Mouse (Mus musculus) liver, embryonic 15.5 days (tissue): ENCODE measurements at regions not wholly inside any gene's neighbourhood (a gene's known extent, or its start where the extent isn't known, plus 50 kb on each side); places are given as distances from the start of the nearest gene placed in this dataset.

Experiments
- ATAC-seq: fragments of 200-750 bp; cut with Nextera tagmentation; 2 replicates; pipeline ENCODE4 v1.8.0; 2017; ENCODE audit warnings: moderate number of reproducible peaks, mild to moderate bottlenecking, moderate library complexity; ENCODE audit not compliant: insufficient read depth
- H3K27ac ChIP-seq: fragments of 300-500 bp; sonication (generic); replicated peaks from 2 replicates; pipeline ENCODE4 v1.5.1; 2015; ENCODE audit warnings: mild to moderate bottlenecking, inconsistent platforms
- H3K27me3 ChIP-seq: fragments of 300-500 bp; sonication (generic); 2 replicates; pipeline ENCODE4 v1.6.1; 2015; ENCODE audit warnings: mild to moderate bottlenecking, inconsistent platforms
- H3K36me3 ChIP-seq: fragments of 300-500 bp; sonication (generic); replicated peaks from 2 replicates; pipeline ENCODE4 v1.6.1; 2015; ENCODE audit warnings: moderate library complexity, mild to moderate bottlenecking, inconsistent platforms
- H3K4me1 ChIP-seq: fragments of 300-500 bp; sonication (generic); replicated peaks from 2 replicates; pipeline ENCODE4 v1.6.1; 2015; ENCODE audit warnings: inconsistent platforms
- H3K4me2 ChIP-seq: fragments of 300-500 bp; sonication (generic); 2 replicates; pipeline ENCODE4 v1.6.1; 2015; ENCODE audit warnings: moderate library complexity, mild to moderate bottlenecking, inconsistent platforms
- H3K4me3 ChIP-seq: fragments of 300-500 bp; sonication (generic); replicated peaks from 2 replicates; pipeline ENCODE4 v1.5.1; 2015; ENCODE audit warnings: mild to moderate bottlenecking, inconsistent platforms
- H3K9ac ChIP-seq: fragments of 300-500 bp; sonication (generic); 2 replicates; pipeline ENCODE4 v1.6.1; 2015; ENCODE audit warnings: moderate library complexity, mild to moderate bottlenecking, inconsistent platforms
- H3K9me3 ChIP-seq: fragments of 300-500 bp; sonication (generic); replicated peaks from 2 replicates; pipeline ENCODE4 v1.6.1; 2016; ENCODE audit warnings: inconsistent platforms
- WGBS: fragments of 180-500 bp; shearing (Covaris S2); methylation state at CpG from one replicate; pipeline ENCODE4 v1.1.7; 2015; ENCODE audit warnings: mixed read lengths; ENCODE audit not compliant: insufficient replicate concordance; 5-methylcytosine and 5-hydroxymethylcytosine counted together

DNA sequence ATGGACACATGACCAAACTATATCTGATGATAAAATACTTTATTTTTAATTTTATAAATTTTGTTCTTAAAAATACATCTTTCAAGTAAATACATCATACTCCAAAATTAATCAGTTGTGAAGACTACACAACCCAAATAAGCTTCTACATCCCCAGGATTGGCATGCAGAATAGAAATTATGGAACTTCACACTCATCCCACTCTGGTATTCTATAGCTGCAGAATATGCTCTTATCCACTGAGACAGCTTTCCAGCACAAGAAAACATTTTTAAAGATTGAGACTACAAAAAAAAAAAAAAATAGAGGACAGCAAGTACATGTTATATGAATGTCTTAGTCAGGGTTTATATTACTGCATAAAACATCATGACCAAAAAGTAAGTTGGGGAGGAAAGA is 94.4 kb downstream of the Gm11232 start:
- ATAC-seq = no peak
- Histone ChIP-seq H3K9ac (no peak overlapping the region), H3K9me3 (no peaks in the 10 kb centered on the region), H3K4me1 (no peaks in the 10 kb centered on the region), H3K4me2 (no peak overlapping the region), H3K4me3 (no peak overlapping the region), H3K27ac (no peak overlapping the region), H3K27me3 (no peaks in the 10 kb centered on the region), H3K36me3 (no peaks in the 10 kb centered on the region)

DNA sequence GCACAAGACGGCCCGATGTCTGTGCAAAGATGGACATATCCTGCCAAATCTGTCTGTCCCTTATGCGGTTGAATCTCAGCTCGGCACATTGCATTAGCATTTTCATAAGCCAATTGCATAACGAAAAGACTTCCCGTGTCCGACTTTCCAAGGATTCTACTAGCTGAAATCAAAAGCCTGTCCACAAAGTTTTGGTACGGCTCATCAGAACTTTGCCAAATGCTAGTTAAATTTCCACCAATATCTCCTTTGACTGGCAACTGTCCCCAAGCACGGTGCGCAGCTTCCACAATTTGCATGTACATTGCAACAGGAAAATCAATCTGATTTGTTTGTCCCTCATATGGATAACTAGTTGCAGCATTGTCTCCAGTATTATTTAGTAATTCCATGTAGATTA is 117.2 kb downstream of the Gm11232 start:
- Histone ChIP-seq H3K27me3 (no peaks in the 10 kb centered on the region), H3K4me3 (no peak overlapping the region), H3K27ac (no peak overlapping the region), H3K4me2 (no peak overlapping the region), H3K9ac (no peak overlapping the region), H3K4me1 (no peaks in the 10 kb centered on the region), H3K36me3 (no peaks in the 10 kb centered on the region), H3K9me3 (no peaks in the 10 kb centered on the region)
- no peak for ATAC-seq
- WGBS = 77% methylated on average over 10 of the region's 10 CpGs

DNA sequence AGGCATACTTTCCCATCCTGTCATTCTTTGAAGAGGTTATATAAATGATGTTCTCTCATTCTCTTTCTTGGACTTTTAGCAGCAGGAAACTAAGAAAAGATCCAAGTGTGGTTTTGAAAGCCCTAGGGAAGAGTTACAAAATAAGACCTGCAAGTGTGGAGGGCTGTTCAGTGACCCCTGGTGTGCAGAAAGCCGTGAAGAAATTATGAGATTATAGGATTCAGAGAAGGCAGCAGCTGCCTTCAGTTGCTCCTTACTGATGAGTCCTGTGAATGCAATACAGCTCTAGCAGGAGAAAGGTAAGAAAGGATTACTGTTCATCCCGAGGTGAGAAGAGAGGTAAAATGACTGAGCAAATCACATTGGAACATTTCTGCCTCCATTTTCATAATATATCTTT is 130.7 kb downstream of the Gm11232 start:
- no peak overlapping the region for H3K9ac ChIP-seq
- ATAC-seq = no peak
- no peak overlapping the region for H3K27ac ChIP-seq
- H3K4me2 ChIP-seq = no peak overlapping the region
- no peaks in the 10 kb centered on the region for H3K9me3 ChIP-seq
- WGBS = 34% methylated on average over 2 of the region's 2 CpGs
- H3K4me1 ChIP-seq = no peaks in the 10 kb centered on the region
- H3K4me3 ChIP-seq = no peak overlapping the region
- H3K36me3 ChIP-seq = no peaks in the 10 kb centered on the region
- no peaks in the 10 kb centered on the region for H3K27me3 ChIP-seq

DNA sequence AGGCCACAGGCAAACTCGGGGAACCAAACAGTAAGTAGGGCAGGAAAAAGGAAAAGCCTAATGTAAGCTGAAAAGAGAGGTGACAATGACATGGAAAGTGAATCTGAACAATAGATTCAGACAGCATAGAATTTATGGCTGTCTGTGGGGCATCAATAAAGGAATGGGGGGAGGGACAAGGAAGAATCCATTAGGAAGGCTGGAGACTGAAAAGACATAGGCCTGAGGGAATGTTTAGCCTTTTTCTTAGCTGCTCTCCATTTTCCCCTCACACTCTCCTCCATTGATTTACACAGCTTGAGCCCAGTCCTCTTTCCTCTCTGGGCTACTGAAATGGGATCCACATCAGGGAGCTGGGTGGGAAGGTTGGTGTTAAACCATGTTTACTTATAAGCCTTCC is 131.1 kb downstream of the Gm11232 start:
- WGBS = 28% methylated on average over 1 of the region's 1 CpGs
- H3K4me2 ChIP-seq = no peak overlapping the region
- H3K27me3 ChIP-seq = no peaks in the 10 kb centered on the region
- H3K9ac ChIP-seq = no peak overlapping the region
- no peak overlapping the region for H3K27ac ChIP-seq
- H3K36me3 ChIP-seq = no peaks in the 10 kb centered on the region
- no peak for ATAC-seq
- no peaks in the 10 kb centered on the region for H3K9me3 ChIP-seq
- no peaks in the 10 kb centered on the region for H3K4me1 ChIP-seq
- H3K4me3 ChIP-seq = no peak overlapping the region

DNA sequence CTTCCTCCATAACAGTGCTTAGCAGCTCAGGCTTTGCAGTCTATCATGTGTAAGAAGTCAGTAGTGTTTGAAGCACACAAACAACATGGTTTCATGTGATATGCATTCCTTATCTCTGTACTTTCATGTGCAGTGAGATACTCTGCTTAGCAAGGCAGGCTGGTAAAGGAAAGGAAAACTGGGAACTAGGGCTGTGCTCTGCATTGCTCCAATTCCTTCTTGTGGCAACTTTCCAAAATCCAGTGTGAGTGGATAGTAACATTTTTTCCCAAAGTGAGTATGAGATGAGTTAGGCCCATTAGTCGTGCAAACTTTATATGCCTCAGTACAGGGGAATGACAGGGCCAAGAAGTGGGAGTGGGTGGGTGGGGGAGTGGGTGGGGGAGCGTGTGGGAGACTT is 133.0 kb downstream of the Gm11232 start:
- no peaks in the 10 kb centered on the region for H3K36me3 ChIP-seq
- H3K4me2 ChIP-seq = no peak overlapping the region
- H3K4me1 ChIP-seq = no peaks in the 10 kb centered on the region
- H3K27me3 ChIP-seq = no peaks in the 10 kb centered on the region
- no peak for ATAC-seq
- no peak overlapping the region for H3K27ac ChIP-seq
- H3K9ac ChIP-seq = no peak overlapping the region
- 35% methylated on average over 2 of the region's 2 CpGs for WGBS
- H3K4me3 ChIP-seq = no peak overlapping the region
- no peaks in the 10 kb centered on the region for H3K9me3 ChIP-seq

DNA sequence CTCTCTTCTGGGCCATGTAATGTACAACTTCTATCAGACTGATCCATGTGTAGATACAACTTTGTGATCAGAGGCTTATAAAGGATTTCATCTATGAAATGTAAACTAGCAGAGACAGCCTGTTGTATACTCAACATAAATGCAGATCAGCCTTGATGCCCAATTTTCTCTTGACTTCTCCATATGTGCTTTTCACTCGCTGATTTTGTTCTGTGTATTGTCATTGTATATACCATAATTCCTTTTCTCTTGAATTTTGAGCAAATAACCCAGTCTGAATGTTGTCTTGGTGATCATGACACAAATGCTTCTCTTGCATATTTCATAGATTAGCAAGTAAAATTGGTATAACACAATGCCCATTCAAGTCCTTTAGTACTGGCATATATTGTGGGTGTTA is 144.0 kb downstream of the Gm11232 start:
- ATAC-seq = no peak
- H3K9me3 ChIP-seq = no peaks in the 10 kb centered on the region
- WGBS = 67% methylated on average over 1 of the region's 1 CpGs

GRCm38 (mm10) chr4:71585880-71586279 is 171.9 kb downstream of the Gm11232 start:
- H3K4me3 ChIP-seq = no peak overlapping the region
- WGBS = 73% methylated on average over 2 of the region's 2 CpGs
- H3K9ac ChIP-seq = no peak overlapping the region
- no peaks in the 10 kb centered on the region for H3K4me1 ChIP-seq
- H3K27ac ChIP-seq = no peak overlapping the region
- H3K27me3 ChIP-seq = no peaks in the 10 kb centered on the region
- H3K9me3 ChIP-seq = no peaks in the 10 kb centered on the region
- H3K4me2 ChIP-seq = no peak overlapping the region
- no peaks in the 10 kb centered on the region for H3K36me3 ChIP-seq
- no peak for ATAC-seq

More for the DNA sequence above, 144.0 kb downstream of the Gm11232 start:
- no peaks in the 10 kb centered on the region for H3K4me1 ChIP-seq
- no peak overlapping the region for H3K4me3 ChIP-seq
- H3K27ac ChIP-seq = no peak overlapping the region
- no peaks in the 10 kb centered on the region for H3K36me3 ChIP-seq
- no peak overlapping the region for H3K9ac ChIP-seq
- no peak overlapping the region for H3K4me2 ChIP-seq
- H3K27me3 ChIP-seq = no peaks in the 10 kb centered on the region

DNA sequence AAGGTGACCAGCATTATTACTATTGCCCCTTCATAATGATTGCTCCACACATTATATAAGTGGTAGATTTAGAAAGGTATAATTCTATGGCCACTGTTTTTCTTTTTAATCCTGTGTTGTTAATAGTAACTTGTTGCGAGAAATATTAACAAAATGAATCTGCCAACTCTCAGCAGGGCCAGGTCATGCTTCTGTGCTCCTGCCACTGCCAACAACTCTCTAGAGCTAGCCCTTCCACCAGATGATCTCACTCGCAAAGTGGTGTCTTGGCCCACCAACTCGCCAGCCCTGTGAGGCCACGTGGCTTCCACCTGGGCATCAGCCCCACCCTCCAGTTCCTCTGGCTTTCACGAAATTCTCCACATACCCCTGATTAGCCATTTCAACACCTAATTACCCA is 197.1 kb downstream of the Gm11232 start:
- no peak overlapping the region for H3K27ac ChIP-seq
- ATAC-seq = no peak
- no peak overlapping the region for H3K4me2 ChIP-seq
- 61% methylated on average over 5 of the region's 5 CpGs for WGBS
- H3K36me3 ChIP-seq = no peaks in the 10 kb centered on the region
- no peaks in the 10 kb centered on the region for H3K27me3 ChIP-seq
- no peak overlapping the region for H3K9ac ChIP-seq
- no peak overlapping the region for H3K4me3 ChIP-seq
- no peaks in the 10 kb centered on the region for H3K4me1 ChIP-seq
- H3K9me3 ChIP-seq = no peaks in the 10 kb centered on the region; the same call in 1 of the 2 replicates

DNA sequence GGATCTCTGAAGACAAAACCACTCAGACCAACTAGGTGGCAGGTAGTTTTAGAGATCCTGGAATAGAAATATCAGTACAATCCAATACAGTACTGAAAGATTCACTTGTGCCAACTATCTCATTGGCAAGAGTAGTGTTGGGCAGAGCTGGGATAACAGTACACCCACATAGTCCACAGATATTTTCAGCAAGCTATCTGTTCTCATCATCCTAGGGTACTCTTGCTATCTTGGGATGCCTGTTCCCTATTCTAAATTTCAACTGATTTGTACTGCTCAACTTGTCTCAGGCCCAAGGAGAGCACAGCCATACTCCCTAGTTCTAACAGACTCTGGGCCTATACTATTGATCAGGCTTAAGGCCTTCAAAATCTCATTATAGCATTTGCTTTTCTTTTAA is 218.6 kb downstream of the Gm11232 start:
- H3K4me3 ChIP-seq = no peak overlapping the region
- H3K27me3 ChIP-seq = no peaks in the 10 kb centered on the region
- H3K9me3 ChIP-seq = no peaks in the 10 kb centered on the region
- H3K36me3 ChIP-seq = no peaks in the 10 kb centered on the region
- no peak overlapping the region for H3K4me2 ChIP-seq
- no peak overlapping the region for H3K27ac ChIP-seq
- H3K9ac ChIP-seq = no peak overlapping the region
- no peaks in the 10 kb centered on the region for H3K4me1 ChIP-seq
- ATAC-seq = no peak

GRCm38 (mm10) chr4:71537971-71538370 is 219.8 kb downstream of the Gm11232 start:
- Histone ChIP-seq H3K9ac (no peak overlapping the region), H3K27ac (no peak overlapping the region), H3K4me1 (no peaks in the 10 kb centered on the region), H3K27me3 (no peaks in the 10 kb centered on the region), H3K4me3 (no peak overlapping the region), H3K9me3 (no peaks in the 10 kb centered on the region), H3K4me2 (no peak overlapping the region), H3K36me3 (no peaks in the 10 kb centered on the region)
- 48% methylated on average over 2 of the region's 2 CpGs for WGBS
- ATAC-seq = no peak

DNA sequence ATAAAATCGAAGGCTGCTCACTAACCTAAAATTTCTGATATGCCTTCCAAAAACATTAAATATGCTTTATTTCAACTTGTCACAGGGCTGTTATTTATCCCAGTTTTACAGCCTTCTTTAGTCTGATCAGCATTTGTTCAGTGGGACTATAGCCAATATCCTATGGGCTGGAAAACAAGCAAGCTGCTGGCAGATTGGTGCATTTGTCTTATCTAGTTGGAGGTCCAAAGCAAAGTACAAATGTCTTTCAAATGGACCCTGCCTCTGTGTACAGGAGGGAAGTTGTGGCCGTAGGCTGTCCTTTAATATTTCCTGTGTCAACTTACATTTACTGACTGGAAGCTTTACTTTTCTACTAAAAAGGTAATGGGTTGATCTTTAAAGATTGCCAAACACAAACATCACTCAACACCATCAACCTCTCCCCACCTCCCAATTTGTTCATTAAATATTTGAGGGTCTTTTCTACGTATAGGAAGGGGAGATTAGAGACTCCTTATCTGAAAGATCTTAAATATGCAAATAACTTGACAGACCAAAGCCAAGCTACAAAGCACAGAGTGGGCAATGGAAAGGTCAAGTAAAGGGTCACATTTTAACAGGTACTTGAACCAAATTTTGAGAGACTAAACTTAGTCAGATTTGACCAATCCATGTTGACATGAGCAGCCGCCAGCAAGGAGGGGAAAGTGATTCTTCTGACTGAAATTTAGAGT is 233.4 kb downstream of the Gm11232 start:
- Histone ChIP-seq H3K36me3 (no peaks in the 10 kb centered on the region), H3K4me3 (no peak overlapping the region), H3K27me3 (no peaks in the 10 kb centered on the region), H3K4me2 (no peak overlapping the region), H3K9ac (no peak overlapping the region), H3K4me1 (no peaks in the 10 kb centered on the region), H3K9me3 (no peaks in the 10 kb centered on the region), H3K27ac (no peak overlapping the region)
- ATAC-seq = no peak
- WGBS = 34% methylated on average over 4 of the region's 4 CpGs

DNA sequence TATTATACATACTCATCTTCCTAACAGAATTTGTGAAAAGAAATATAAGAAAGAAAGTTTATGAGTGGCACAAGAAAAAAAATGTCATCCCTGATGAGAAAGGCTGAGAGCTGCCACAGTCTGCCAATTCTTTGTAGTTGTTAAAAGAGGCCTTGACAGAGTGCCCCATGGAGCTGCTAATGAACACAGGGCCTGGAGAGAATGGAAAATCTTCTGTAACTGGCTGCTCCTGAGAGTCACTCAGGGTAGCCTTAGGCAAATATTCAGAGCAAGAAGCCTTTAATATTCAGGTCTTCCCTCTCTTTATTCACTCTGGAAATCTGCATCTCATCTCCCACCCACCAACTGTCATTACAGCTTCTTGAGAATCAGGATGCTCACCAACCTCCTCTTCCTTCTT is 237.0 kb downstream of the Gm11232 start:
- no peak overlapping the region for H3K27ac ChIP-seq
- H3K4me1 ChIP-seq = no peaks in the 10 kb centered on the region
- no peaks in the 10 kb centered on the region for H3K9me3 ChIP-seq
- ATAC-seq = no peak
- H3K4me2 ChIP-seq = no peak overlapping the region
- no peaks in the 10 kb centered on the region for H3K27me3 ChIP-seq
- H3K36me3 ChIP-seq = no peaks in the 10 kb centered on the region
- H3K4me3 ChIP-seq = no peak overlapping the region
- H3K9ac ChIP-seq = no peak overlapping the region
